ENCODE assay signal across 14 mouse cellular contexts in genomic region chr12:26679887-26680567, GRCm38 (mm10).
A peak's percentile ranks its signal among the peaks of the same experiment; 100 is the strongest.
DNase-seq lines count a peak whose midpoint lies in the region; ATAC-seq and TF ChIP-seq lines count a peak whose summit lies in the region.
"Had no signal": no experiment of that assay in that cellular context is flagged by ENCODE, and none has a peak within 500 bp of the region (broad histone marks: within the 10 kb centered on the region; RNA-seq: fewer than 3 reads in every experiment).

No protein-coding gene starts in this region.

- peak overlapping the region; percentile 17 for H3K27ac ChIP-seq in hindbrain, embryonic 10.5 days
- peak overlapping the region; percentile 29; the same call in 1 of the 2 replicates for H3K27ac ChIP-seq in neural tube, embryonic 15.5 days (replicated peaks)
- no peak overlapping the region for H3K27ac ChIP-seq in thymus, adult 2 months (ENCODE audit: control insufficient read depth, insufficient read depth, low read length)
- H3K27ac ChIP-seq: kidney, postnatal 0 days; liver, embryonic 14.5 days; macrophage had no signal

- no peak for ATAC-seq in neural tube, embryonic 15.5 days (ENCODE audit: low FRiP score)

- WGBS in hindbrain, embryonic 10.5 days: 71% methylated on average over 9 of the region's 9 CpGs
- 42% methylated on average over 9 of the region's 9 CpGs for WGBS in neural tube, embryonic 15.5 days
- 89% methylated on average over 9 of the region's 9 CpGs for WGBS in thymus, adult 2 months

- H3K4me2 ChIP-seq in neural tube, embryonic 15.5 days: no peak overlapping the region

- no peak for TF ChIP-seq POLR2A in thymus, adult 2 months (IDR thresholded peaks at IDR 0.05; ENCODE audit: control insufficient read depth, extremely low read depth, insufficient read depth, low read length, poor library complexity)

- H3K9ac ChIP-seq in neural tube, embryonic 15.5 days (replicated peaks): no peak overlapping the region
- H3K9ac ChIP-seq: liver, embryonic 14.5 days had no signal

- no peak for TF ChIP-seq CTCF in thymus, adult 2 months (IDR thresholded peaks at IDR 0.05; ENCODE audit: borderline replicate concordance, control insufficient read depth, extremely low read depth, insufficient read depth, low read length, poor library complexity)

- H3K4me1 ChIP-seq in hindbrain, embryonic 10.5 days (replicated peaks): peaks cover 15% of the 10 kb centered on the region
- H3K4me1 ChIP-seq in neural tube, embryonic 15.5 days: no peaks in the 10 kb centered on the region
- H3K4me1 ChIP-seq in thymus, adult 2 months (replicated peaks; ENCODE audit: control insufficient read depth, insufficient read depth, low read length): no peaks in the 10 kb centered on the region

- H3K9me3 ChIP-seq in hindbrain, embryonic 10.5 days: no peaks in the 10 kb centered on the region
- H3K9me3 ChIP-seq in neural tube, embryonic 15.5 days (replicated peaks): no peaks in the 10 kb centered on the region

- H3K36me3 ChIP-seq in hindbrain, embryonic 10.5 days: no peaks in the 10 kb centered on the region
- no peaks in the 10 kb centered on the region for H3K36me3 ChIP-seq in neural tube, embryonic 15.5 days
- H3K36me3 ChIP-seq in thymus, adult 2 months (ENCODE audit: control insufficient read depth, insufficient read depth, low read length): no peaks in the 10 kb centered on the region

- peak; percentile 27 for DNase-seq in retina, postnatal 1 day
- no peak for DNase-seq in retina, embryonic 14.5 days (ENCODE audit: low spot score)
- DNase-seq in hindbrain, embryonic 10.5 days (ENCODE audit: low spot score): peak; percentile 2
- DNase-seq in layer of hippocampus, adult 9-11 months: peak; percentile 44
- DNase-seq in thymus, adult 2 months: no peak
- DNase-seq in heart, postnatal 4 days: no peak
- DNase-seq: adrenal gland, postnatal 36 days; heart, adult 18-20 months; thymus, postnatal 25 days had no signal

- no peaks in the 10 kb centered on the region for H3K27me3 ChIP-seq in hindbrain, embryonic 10.5 days (ENCODE audit: insufficient read depth, poor library complexity, severe bottlenecking)
- H3K27me3 ChIP-seq in neural tube, embryonic 15.5 days (replicated peaks): no peaks in the 10 kb centered on the region
- no peaks in the 10 kb centered on the region for H3K27me3 ChIP-seq in thymus, adult 2 months (ENCODE audit: control insufficient read depth, insufficient read depth, low read length)
- H3K27me3 ChIP-seq: CH12.LX had no signal

- H3K4me3 ChIP-seq in hindbrain, embryonic 10.5 days: no peak overlapping the region
- H3K4me3 ChIP-seq in neural tube, embryonic 15.5 days (replicated peaks): no peak overlapping the region
- H3K4me3 ChIP-seq in thymus, adult 2 months (ENCODE audit: control insufficient read depth, insufficient read depth, low read length): no peak overlapping the region

Comparison
In these comparisons a context has a peak if more than half of its experiments do, and no peak if none do; other contexts are left out.
1. DNase-seq: peak in retina, postnatal 1 day (single experiment), hindbrain, embryonic 10.5 days (single experiment) and layer of hippocampus, adult 9-11 months (single experiment); none in retina, embryonic 14.5 days (single experiment), thymus, adult 2 months (single experiment) and heart, postnatal 4 days (single experiment).